Mouse (Mus musculus): ENCODE results near the gene Pde5a.

Pde5a gene

DNA sequence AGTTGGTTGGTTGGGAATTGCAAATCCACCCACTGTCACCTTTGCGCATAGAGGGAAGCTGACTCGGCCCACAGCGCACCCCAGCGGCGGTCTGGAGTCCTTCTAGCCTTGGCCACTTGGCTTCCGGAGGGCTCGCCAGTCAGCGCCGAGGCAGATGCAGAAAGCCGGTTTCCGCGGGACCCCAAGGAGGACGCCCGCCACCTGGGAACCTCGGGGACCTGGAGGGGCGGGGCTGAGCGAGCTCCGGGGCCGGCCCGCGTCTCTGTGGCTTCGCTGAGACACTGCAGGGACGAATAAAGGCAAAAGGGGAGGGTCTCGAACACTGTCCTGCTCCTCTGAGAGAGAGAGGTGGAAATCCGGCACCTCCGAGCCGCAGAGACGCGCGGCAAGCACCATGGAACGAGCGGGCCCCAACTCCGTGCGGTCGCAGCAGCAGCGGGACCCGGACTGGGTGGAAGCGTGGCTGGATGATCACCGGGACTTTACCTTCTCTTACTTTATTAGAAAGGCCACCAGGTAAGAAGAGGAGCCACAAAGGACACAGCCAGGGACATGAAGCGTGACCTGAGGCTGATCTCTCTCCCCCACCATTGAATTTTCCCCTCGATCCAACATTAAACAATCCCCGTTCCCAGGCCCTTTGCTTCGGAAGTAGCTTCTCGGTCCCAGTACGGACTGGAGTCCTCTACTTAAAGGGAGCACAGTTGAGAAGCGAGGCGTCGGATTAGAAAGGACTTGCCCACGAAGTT is at the start of gene Pde5a:
Gene Pde5a (plus strand): TSS at position 96 of the 749 bp plus-strand sequence.
- DNase-seq = peak; percentile 43 to 55

- peak in 1 of 2 experiments; percentile 9 for DNase-seq
Measured at GRCm38 (mm10) chr3:122680851-122681250, 47.9 kb upstream of the Pde5a start.

DNA sequence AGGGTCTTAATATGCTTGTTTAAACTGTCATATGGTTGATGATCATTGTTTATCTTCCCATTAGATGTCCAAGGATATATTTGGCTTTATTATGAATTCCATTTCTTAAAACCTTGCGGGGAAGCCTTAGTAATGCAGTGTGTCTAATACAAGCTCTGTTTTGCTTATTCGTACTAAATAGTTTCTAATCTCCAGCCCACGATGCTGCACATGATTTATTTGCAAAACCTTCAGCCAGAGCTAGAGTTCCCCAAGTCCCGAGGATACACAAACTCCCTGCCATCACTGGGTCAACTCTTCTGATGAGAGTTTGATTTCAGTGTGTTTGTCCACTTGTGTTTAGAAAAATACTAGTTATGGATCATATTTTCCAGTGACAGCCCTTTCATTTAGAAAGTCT is 46.4 kb upstream of the Pde5a start:
- DNase-seq = no peak

DNA sequence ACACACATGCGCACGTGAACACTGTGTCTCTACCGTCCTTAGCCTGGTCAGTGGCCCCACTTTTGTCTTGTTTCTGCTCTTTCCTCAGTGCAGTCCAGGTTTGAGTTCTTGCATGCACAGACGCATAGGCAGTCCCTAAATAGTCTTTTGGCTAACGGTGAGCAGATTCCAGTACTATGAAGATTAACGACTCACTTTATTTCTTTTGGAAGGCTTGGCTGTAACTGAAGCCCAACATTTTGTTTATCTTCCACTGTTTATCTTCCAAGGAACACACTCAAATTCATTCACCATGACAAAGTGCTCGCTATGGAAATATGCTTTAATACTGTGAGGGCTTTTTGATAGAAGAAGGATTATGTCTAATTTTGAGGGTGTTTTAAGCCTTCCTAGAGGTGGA is 43.9 kb upstream of the Pde5a start:
- no peak for DNase-seq

DNA sequence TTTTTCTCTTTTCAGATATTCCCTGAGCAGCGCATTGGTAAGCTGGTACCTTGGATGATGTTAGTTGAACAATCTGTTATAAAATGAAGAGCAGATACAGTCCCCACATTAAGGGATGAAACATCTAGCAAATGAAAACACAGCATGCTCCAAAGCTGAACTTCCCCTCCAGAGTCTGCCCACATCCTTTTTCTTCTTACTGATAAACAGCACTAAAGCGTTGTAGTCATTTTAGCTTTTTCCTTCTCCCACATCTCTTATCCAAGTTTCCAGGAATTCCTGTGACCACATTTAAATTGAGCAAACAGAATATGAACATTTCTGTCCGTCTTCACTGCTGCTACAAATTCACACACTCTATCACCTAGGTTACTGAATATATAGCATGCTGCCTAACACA is 35.7 kb upstream of the Pde5a start:
- DNase-seq = no peak

GRCm38 (mm10) chr3:122695870-122696269 is 32.9 kb upstream of the Pde5a start:
- no peak for DNase-seq

GRCm38 (mm10) chr3:122696672-122697071 is 32.1 kb upstream of the Pde5a start:
- DNase-seq = no peak

GRCm38 (mm10) chr3:122704209-122704608 is 24.5 kb upstream of the Pde5a start:
- DNase-seq = no peak

DNA sequence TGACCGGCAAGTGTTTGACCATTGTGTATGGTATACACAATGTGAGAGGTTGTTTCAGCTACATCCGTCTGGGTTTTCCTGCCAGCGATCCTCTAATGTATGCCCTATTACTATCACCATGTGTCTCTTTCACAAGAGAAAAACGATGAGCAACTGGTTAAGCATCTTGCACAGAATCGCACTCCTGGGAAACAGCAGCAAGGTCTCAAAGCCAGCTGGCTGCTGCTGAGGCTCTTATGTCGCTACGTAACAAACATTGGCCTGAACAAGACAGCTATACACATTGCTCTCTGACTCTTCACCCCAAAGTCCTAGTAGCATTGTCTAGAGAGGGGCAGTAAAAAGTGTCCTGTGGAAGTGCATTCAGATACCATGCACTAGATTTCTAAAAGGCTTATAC is 23.5 kb upstream of the Pde5a start:
- no peak for DNase-seq

DNA sequence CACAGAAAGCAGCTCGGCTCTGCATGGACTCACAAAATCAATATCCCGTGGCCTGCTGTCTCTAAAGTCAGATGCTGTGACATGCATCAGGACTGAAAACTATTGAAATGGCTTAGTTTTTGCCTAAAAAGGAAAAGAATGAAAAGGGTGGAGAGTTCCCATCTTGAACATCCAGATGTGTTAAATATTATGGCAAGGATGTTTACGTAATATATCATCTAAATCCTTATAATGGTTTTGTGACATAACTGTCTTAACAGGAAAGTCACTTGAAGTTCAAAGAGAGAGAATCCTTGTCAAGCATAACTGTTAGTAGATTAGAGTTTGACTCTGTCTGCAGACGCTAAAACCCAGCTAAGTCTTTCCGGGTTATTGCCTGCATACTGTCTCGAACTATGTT is 20.3 kb upstream of the Pde5a start:
- DNase-seq = no peak

- no peak for DNase-seq
Measured at GRCm38 (mm10) chr3:122710141-122710540, 18.6 kb upstream of the Pde5a start.

DNA sequence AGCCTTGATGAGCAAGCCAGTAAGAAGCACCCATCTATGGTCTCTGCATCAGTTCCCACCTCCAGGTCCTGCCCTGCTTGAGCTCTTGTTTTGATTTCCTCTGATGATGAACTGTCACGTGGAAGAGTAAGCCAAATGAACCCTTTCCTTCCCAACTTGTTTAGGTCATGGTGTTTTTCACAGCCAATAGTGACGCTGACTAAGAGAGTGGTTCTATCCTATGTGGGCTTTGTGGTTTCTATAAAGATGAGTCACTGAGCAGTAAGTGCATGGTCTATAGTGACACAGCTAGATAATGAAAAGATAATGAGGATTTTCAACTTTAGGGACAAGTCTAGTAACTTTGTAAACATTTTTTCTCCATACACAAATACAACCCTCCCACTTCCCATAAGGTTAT is 10.1 kb upstream of the Pde5a start:
- no peak for DNase-seq

DNA sequence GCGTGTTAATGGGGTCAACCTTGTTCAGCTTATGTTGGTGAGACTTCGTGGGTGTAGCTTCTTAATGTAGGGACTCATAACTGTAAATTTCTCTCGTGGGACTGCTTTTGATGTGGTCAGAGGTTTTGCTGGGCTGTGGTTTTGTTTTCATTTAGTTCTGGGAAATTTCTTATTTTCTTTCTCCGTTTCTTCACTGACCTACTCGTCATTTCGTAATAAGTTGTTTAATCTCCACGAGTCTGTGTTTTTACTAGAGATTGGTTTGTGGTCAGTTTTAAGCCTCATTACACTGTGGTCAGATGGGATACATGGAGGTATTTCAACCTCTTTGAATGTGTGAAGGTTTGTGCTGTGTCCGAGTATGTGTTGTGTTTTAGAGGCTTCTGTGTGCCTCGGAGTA is 7.2 kb upstream of the Pde5a start:
- no peak for DNase-seq

DNA sequence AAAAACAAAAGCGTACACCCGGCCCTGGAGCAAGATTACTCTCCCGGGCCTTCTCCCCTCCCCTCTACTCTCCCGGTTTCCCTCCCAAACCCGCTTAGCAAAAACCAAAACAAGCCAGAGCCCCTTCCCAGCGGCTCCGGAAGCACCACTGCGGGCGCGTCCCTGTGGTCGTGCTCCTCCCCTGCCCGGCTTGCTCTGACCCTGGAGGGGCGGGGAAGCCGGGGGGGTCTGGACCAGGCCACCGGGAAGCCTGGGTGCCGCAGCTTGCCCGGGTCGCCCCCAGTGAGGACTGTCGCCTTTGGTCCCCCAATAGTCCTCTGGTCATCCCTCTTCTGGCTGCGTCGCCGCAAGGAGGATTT is 833 bp downstream of the Pde5a start:
- peak in 1 of 2 experiments; percentile 17 for DNase-seq

GRCm38 (mm10) chr3:122729960-122730740 is 1.4 kb downstream of the Pde5a start:
- DNase-seq = peak; percentile 20 to 38

GRCm38 (mm10) chr3:122730741-122731235 is 2.0 kb downstream of the Pde5a start:
- no peak for DNase-seq

DNA sequence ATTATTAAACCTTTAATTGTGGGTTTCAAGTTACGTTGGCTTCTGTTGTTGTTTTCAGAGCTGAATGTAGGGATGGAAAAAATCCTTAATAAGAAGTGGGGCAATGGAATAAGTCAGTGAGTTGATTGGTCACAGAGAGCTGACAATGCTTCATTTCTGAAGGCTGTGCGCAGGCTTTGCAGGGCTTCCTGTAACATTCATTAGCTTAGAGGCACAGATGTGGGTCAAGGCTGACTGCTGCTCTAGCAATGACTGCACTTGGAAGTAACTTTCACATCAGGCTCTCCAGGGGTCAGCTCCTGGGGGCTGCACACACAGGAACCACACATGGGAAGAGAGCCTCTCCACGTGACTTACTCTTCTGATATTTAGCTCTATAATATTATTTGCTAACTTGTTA is 5.1 kb downstream of the Pde5a start:
- no peak for DNase-seq

- no peak for DNase-seq
Measured at GRCm38 (mm10) chr3:122734329-122734728, 5.6 kb downstream of the Pde5a start.

DNA sequence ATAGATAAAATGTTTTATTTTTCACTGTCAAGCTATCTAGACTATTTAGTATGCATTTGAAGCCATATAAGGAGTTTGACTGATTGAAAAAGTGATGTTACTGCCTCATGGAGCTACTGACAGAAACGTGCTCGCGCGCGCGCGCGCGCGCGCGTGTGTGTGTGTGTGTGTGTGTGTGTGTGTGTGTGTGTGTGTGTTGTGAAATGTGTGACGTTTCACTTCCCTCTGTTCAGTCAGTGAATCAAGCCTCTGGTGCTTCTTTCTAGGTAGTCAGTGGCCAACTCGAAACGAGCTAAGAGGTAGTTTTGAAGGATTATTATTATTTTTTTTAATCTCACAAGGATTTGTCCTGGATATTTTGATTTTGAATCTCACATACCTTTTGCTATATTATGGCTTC is 10.7 kb downstream of the Pde5a start:
- DNase-seq = no peak

- no peak for DNase-seq
Measured at GRCm38 (mm10) chr3:122744265-122744664, 15.5 kb downstream of the Pde5a start.

GRCm38 (mm10) chr3:122747921-122748700 is 19.4 kb downstream of the Pde5a start:
- no peak for DNase-seq

DNA sequence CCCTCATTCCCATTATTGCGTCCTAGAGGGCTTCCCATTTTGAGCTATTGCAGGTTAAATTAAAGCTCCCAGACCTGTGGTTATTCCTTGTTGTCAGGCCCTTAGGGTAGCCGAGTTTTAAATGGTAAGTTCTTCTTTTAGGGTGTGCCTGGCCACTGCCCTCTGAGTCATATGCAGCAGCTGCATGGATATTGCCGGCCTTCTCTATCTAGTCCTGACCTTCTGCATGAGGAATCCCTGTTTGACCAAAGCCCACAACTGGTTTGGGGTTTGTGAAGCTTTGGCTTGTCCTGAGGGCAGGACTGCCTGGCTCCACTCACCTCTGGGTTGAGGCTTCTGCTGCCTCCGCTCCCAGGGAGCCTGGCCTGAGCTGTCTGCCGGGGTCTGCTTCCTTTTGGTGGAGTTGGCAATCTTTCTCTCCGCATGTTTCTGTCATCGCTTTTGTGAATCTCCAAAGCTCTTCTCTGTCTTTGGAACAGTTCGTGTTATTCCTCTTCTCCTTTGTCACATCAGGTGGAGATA is 34.6 kb downstream of the Pde5a start:
- DNase-seq = no peak

DNA sequence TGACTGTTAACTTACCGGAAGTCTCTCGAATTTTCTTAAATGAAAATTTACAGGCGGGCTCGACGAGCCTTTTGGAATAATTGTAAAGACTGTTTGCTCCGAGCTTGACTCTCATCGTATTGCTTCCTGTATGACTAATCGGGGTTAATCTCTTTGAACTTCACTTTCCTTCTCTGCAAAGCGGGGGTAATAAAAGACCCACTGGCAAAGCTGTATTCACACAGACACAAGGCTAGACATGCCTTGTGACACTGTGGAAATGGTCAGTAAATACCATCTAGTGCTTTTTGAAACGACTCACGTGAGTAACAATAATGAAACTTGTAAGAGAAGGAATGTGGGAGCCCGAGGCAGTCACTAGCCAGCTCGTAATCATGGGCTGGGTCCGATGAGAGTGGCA is 35.0 kb downstream of the Pde5a start:
- DNase-seq = no peak

Measured in cerebellum, postnatal 36 days (tissue).